Mouse (Mus musculus): Measurements from ENCODE around the gene Guk1.

- TF ChIP-seq CTCF (IDR thresholded peaks at IDR 0.05; ENCODE audit: borderline replicate concordance, control insufficient read depth, extremely low read depth, insufficient read depth, low read length, poor library complexity) (no peak), POLR2A (IDR thresholded peaks at IDR 0.05; ENCODE audit: control insufficient read depth, extremely low read depth, insufficient read depth, low read length, poor library complexity) (no peak)
Measured at GRCm38 (mm10) chr11:59210020-59210419, 18.0 kb upstream of the Guk1 start.
